Mouse (Mus musculus): ENCODE measurements around the gene Aplnr. TPM values are rescaled to one million over a fixed set of nuclear protein-coding genes. Genes with fewer than 3 reads are reported as not detected.

Aplnr gene
- polyA plus RNA-seq, 1 experiment from 2014 or later: 62.0 TPM

GRCm38 (mm10) chr2:85147481-85147880, 11.5 kb downstream of the Aplnr start:
- 67% methylated on average over 2 of the region's 2 CpGs for WGBS
- Histone ChIP-seq H3K4me3 (ENCODE audit: low read length) (no peak overlapping the region), H3K9ac (ENCODE audit: low read depth, low read length) (no peak overlapping the region), H3K27me3 (replicated peaks; ENCODE audit: control insufficient read depth, insufficient read depth, low read length) (no peaks in the 10 kb centered on the region), H3K4me2 (ENCODE audit: low read depth, low read length) (no peak overlapping the region), H3K4me1 (ENCODE audit: control insufficient read depth, insufficient read depth, low read length) (no peaks in the 10 kb centered on the region), H3K9me3 (ENCODE audit: control insufficient read depth, low read length) (no peaks in the 10 kb centered on the region), H3K27ac (ENCODE audit: low read length) (no peak overlapping the region), H3K36me3 (ENCODE audit: control insufficient read depth, insufficient read depth, low read length) (no peaks in the 10 kb centered on the region)
- no peak for ATAC-seq

GRCm38 (mm10) chr2:85150373-85150772, 14.3 kb downstream of the Aplnr start:
- no peaks in the 10 kb centered on the region for H3K9me3 ChIP-seq (ENCODE audit: control insufficient read depth, low read length)
- H3K27ac ChIP-seq (ENCODE audit: low read length): no peak overlapping the region
- WGBS: 85% methylated on average over 1 of the region's 1 CpGs
- H3K4me3 ChIP-seq (ENCODE audit: low read length): no peak overlapping the region
- no peaks in the 10 kb centered on the region for H3K36me3 ChIP-seq (ENCODE audit: control insufficient read depth, insufficient read depth, low read length)
- H3K9ac ChIP-seq (ENCODE audit: low read depth, low read length): no peak overlapping the region
- no peaks in the 10 kb centered on the region for H3K27me3 ChIP-seq (replicated peaks; ENCODE audit: control insufficient read depth, insufficient read depth, low read length)
- ATAC-seq: no peak
- H3K4me2 ChIP-seq (ENCODE audit: low read depth, low read length): no peak overlapping the region
- H3K4me1 ChIP-seq (ENCODE audit: control insufficient read depth, insufficient read depth, low read length): no peaks in the 10 kb centered on the region

- H3K9me3 ChIP-seq (ENCODE audit: control insufficient read depth, low read length): no peaks in the 10 kb centered on the region
- no peak overlapping the region for H3K9ac ChIP-seq (ENCODE audit: low read depth, low read length)
- no peak overlapping the region for H3K4me3 ChIP-seq (ENCODE audit: low read length)
- no peak overlapping the region for H3K4me2 ChIP-seq (ENCODE audit: low read depth, low read length)
- H3K36me3 ChIP-seq (ENCODE audit: control insufficient read depth, insufficient read depth, low read length): no peaks in the 10 kb centered on the region
- no peaks in the 10 kb centered on the region for H3K4me1 ChIP-seq (ENCODE audit: control insufficient read depth, insufficient read depth, low read length)
- H3K27ac ChIP-seq (ENCODE audit: low read length): no peak overlapping the region
- no peak for ATAC-seq
- WGBS: 89% methylated on average over 2 of the region's 2 CpGs
- no peaks in the 10 kb centered on the region for H3K27me3 ChIP-seq (replicated peaks; ENCODE audit: control insufficient read depth, insufficient read depth, low read length)
These were observed 15.2 kb downstream of the Aplnr start for GRCm38 (mm10) chr2:85151233-85151632.

GRCm38 (mm10) chr2:85155334-85155733, 19.3 kb downstream of the Aplnr start:
- H3K4me2 ChIP-seq (ENCODE audit: low read depth, low read length): no peak overlapping the region
- 81% methylated on average over 9 of the region's 9 CpGs for WGBS
- ATAC-seq: no peak

GRCm38 (mm10) chr2:85156136-85156535, 20.1 kb downstream of the Aplnr start:
- 86% methylated on average over 5 of the region's 5 CpGs for WGBS
- H3K4me1 ChIP-seq (ENCODE audit: control insufficient read depth, insufficient read depth, low read length): no peaks in the 10 kb centered on the region
- H3K36me3 ChIP-seq (ENCODE audit: control insufficient read depth, insufficient read depth, low read length): no peaks in the 10 kb centered on the region
- H3K9ac ChIP-seq (ENCODE audit: low read depth, low read length): no peak overlapping the region
- no peak for ATAC-seq
- no peak overlapping the region for H3K4me3 ChIP-seq (ENCODE audit: low read length)
- H3K27me3 ChIP-seq (replicated peaks; ENCODE audit: control insufficient read depth, insufficient read depth, low read length): no peaks in the 10 kb centered on the region
- H3K27ac ChIP-seq (ENCODE audit: low read length): no peak overlapping the region
- no peak overlapping the region for H3K4me2 ChIP-seq (ENCODE audit: low read depth, low read length)
- no peaks in the 10 kb centered on the region for H3K9me3 ChIP-seq (ENCODE audit: control insufficient read depth, low read length)

More at GRCm38 (mm10) chr2:85155334-85155733, 19.3 kb downstream of the Aplnr start:
- Histone ChIP-seq H3K27ac (ENCODE audit: low read length) (no peak overlapping the region), H3K9ac (ENCODE audit: low read depth, low read length) (no peak overlapping the region), H3K4me1 (ENCODE audit: control insufficient read depth, insufficient read depth, low read length) (no peaks in the 10 kb centered on the region), H3K9me3 (ENCODE audit: control insufficient read depth, low read length) (no peaks in the 10 kb centered on the region), H3K4me3 (ENCODE audit: low read length) (no peak overlapping the region), H3K36me3 (ENCODE audit: control insufficient read depth, insufficient read depth, low read length) (no peaks in the 10 kb centered on the region), H3K27me3 (replicated peaks; ENCODE audit: control insufficient read depth, insufficient read depth, low read length) (no peaks in the 10 kb centered on the region)

GRCm38 (mm10) chr2:85157382-85157781, 21.4 kb downstream of the Aplnr start:
- 89% methylated on average over 3 of the region's 3 CpGs for WGBS
- no peaks in the 10 kb centered on the region for H3K27me3 ChIP-seq (replicated peaks; ENCODE audit: control insufficient read depth, insufficient read depth, low read length)
- no peak for ATAC-seq
- H3K9me3 ChIP-seq (ENCODE audit: control insufficient read depth, low read length): no peaks in the 10 kb centered on the region
- H3K4me1 ChIP-seq (ENCODE audit: control insufficient read depth, insufficient read depth, low read length): no peaks in the 10 kb centered on the region
- H3K9ac ChIP-seq (ENCODE audit: low read depth, low read length): no peak overlapping the region
- H3K4me3 ChIP-seq (ENCODE audit: low read length): no peak overlapping the region
- H3K27ac ChIP-seq (ENCODE audit: low read length): no peak overlapping the region
- H3K4me2 ChIP-seq (ENCODE audit: low read depth, low read length): no peak overlapping the region
- H3K36me3 ChIP-seq (ENCODE audit: control insufficient read depth, insufficient read depth, low read length): no peaks in the 10 kb centered on the region

GRCm38 (mm10) chr2:85160901-85161637, 25.0 kb downstream of the Aplnr start:
- no peak overlapping the region for H3K4me3 ChIP-seq (ENCODE audit: low read length)
- H3K27ac ChIP-seq (ENCODE audit: low read length): no peak overlapping the region
- H3K9me3 ChIP-seq (ENCODE audit: control insufficient read depth, low read length): no peaks in the 10 kb centered on the region
- H3K4me2 ChIP-seq (ENCODE audit: low read depth, low read length): no peak overlapping the region
- no peak overlapping the region for H3K9ac ChIP-seq (ENCODE audit: low read depth, low read length)
- H3K4me1 ChIP-seq (ENCODE audit: control insufficient read depth, insufficient read depth, low read length): no peaks in the 10 kb centered on the region
- no peak for ATAC-seq
- no peaks in the 10 kb centered on the region for H3K36me3 ChIP-seq (ENCODE audit: control insufficient read depth, insufficient read depth, low read length)
- WGBS: 63% methylated on average over 4 of the region's 4 CpGs
- no peaks in the 10 kb centered on the region for H3K27me3 ChIP-seq (replicated peaks; ENCODE audit: control insufficient read depth, insufficient read depth, low read length)

- Histone ChIP-seq H3K9ac (ENCODE audit: low read depth, low read length) (no peak overlapping the region), H3K27me3 (replicated peaks; ENCODE audit: control insufficient read depth, insufficient read depth, low read length) (no peaks in the 10 kb centered on the region), H3K4me1 (ENCODE audit: control insufficient read depth, insufficient read depth, low read length) (no peaks in the 10 kb centered on the region), H3K9me3 (ENCODE audit: control insufficient read depth, low read length) (no peaks in the 10 kb centered on the region), H3K36me3 (ENCODE audit: control insufficient read depth, insufficient read depth, low read length) (no peaks in the 10 kb centered on the region), H3K4me2 (ENCODE audit: low read depth, low read length) (no peak overlapping the region), H3K27ac (ENCODE audit: low read length) (0 out of 2 replicates have a peak overlapping the region, but pooled peaks have one; percentile 16), H3K4me3 (ENCODE audit: low read length) (no peak overlapping the region)
- 19% methylated on average over 1 of the region's 1 CpGs for WGBS
- ATAC-seq: no peak
These were observed 25.6 kb downstream of the Aplnr start for GRCm38 (mm10) chr2:85161638-85162093.

- Histone ChIP-seq H3K27ac (ENCODE audit: low read length) (peak overlapping the region; percentile 19), H3K4me1 (ENCODE audit: control insufficient read depth, insufficient read depth, low read length) (no peaks in the 10 kb centered on the region), H3K4me2 (ENCODE audit: low read depth, low read length) (no peak overlapping the region), H3K9me3 (ENCODE audit: control insufficient read depth, low read length) (no peaks in the 10 kb centered on the region), H3K4me3 (ENCODE audit: low read length) (no peak overlapping the region), H3K36me3 (ENCODE audit: control insufficient read depth, insufficient read depth, low read length) (no peaks in the 10 kb centered on the region), H3K27me3 (replicated peaks; ENCODE audit: control insufficient read depth, insufficient read depth, low read length) (no peaks in the 10 kb centered on the region), H3K9ac (ENCODE audit: low read depth, low read length) (no peak overlapping the region)
- ATAC-seq: peak; percentile 74
- WGBS: 32% methylated on average over 7 of the region's 7 CpGs
These were observed 27.5 kb downstream of the Aplnr start for GRCm38 (mm10) chr2:85163311-85164047.

All from intestine, embryonic 16.5 days (tissue).